Mouse (Mus musculus): Measurements from ENCODE around the gene Csrnp1. TPM values are rescaled to one million over a fixed set of nuclear protein-coding genes. Genes with fewer than 3 reads are reported as not detected.

Csrnp1 gene
- polyA plus RNA-seq, 1 experiment from 2014 or later = 3.2 TPM

- peak overlapping the region; percentile 51 to 56 for H3K27ac ChIP-seq (replicated peaks in 1 of 2; ENCODE audit: control insufficient read depth in 1 of 2, insufficient read depth in 1 of 2, low read depth in 2 of 2, low read length in 2 of 2)
- H3K9me3 ChIP-seq (ENCODE audit: control insufficient read depth, low read length) = no peaks in the 10 kb centered on the region
- 18% methylated on average over 5 of the region's 5 CpGs for WGBS
- H3K4me2 ChIP-seq (ENCODE audit: low read length) = peak overlapping the region; percentile 43
- ATAC-seq (ENCODE audit: insufficient number of reproducible peaks, insufficient read depth, low FRiP score, low read depth) = no peak
- 0 out of 2 replicates have a peak overlapping the region, but pooled peaks have one; percentile 52 for H3K9ac ChIP-seq (ENCODE audit: low read length)
- peaks cover 51 to 62% of the 10 kb centered on the region in 2 experiments for H3K4me1 ChIP-seq (ENCODE audit: control insufficient read depth in 2 of 2, insufficient read depth in 2 of 2, low read length in 2 of 2)
- H3K36me3 ChIP-seq (ENCODE audit: control insufficient read depth, insufficient read depth, low read length) = peaks cover 28% of the 10 kb centered on the region
- H3K27me3 ChIP-seq (ENCODE audit: control insufficient read depth, insufficient read depth, low read length) = no peaks in the 10 kb centered on the region
- H3K4me3 ChIP-seq (ENCODE audit: control insufficient read depth in 1 of 2, insufficient read depth in 1 of 2, low read depth in 1 of 2, low read length in 2 of 2) = no peak overlapping the region
Observed at GRCm38 (mm10) chr9:119977557-119978060, 6.8 kb downstream of the Csrnp1 start.

- Histone ChIP-seq H3K36me3 (ENCODE audit: control insufficient read depth, insufficient read depth, low read length) (peaks cover 35% of the 10 kb centered on the region), H3K9me3 (ENCODE audit: control insufficient read depth, low read length) (no peaks in the 10 kb centered on the region), H3K27me3 (ENCODE audit: control insufficient read depth, insufficient read depth, low read length) (no peaks in the 10 kb centered on the region), H3K4me2 (ENCODE audit: low read length) (peak overlapping the region; percentile 43), H3K9ac (ENCODE audit: low read length) (peak overlapping the region; percentile 52), H3K4me1 (ENCODE audit: control insufficient read depth in 2 of 2, insufficient read depth in 2 of 2, low read length in 2 of 2) (peaks cover 46 to 55% of the 10 kb centered on the region in 2 experiments), H3K27ac (replicated peaks in 1 of 2; ENCODE audit: control insufficient read depth in 1 of 2, insufficient read depth in 1 of 2, low read depth in 2 of 2, low read length in 2 of 2) (peak overlapping the region in 1 of 2 experiments; percentile 51; a peak in 2 of 4 replicates), H3K4me3 (ENCODE audit: control insufficient read depth in 1 of 2, insufficient read depth in 1 of 2, low read depth in 1 of 2, low read length in 2 of 2) (no peak overlapping the region)
- ATAC-seq (ENCODE audit: insufficient number of reproducible peaks, insufficient read depth, low FRiP score, low read depth) = no peak
- 21% methylated on average over 17 of the region's 17 CpGs for WGBS
Observed at GRCm38 (mm10) chr9:119976704-119977556, 7.5 kb downstream of the Csrnp1 start.

GRCm38 (mm10) chr9:119975286-119975685 is 9.2 kb downstream of the Csrnp1 start:
- Histone ChIP-seq H3K9me3 (ENCODE audit: control insufficient read depth, low read length) (no peaks in the 10 kb centered on the region), H3K4me3 (ENCODE audit: control insufficient read depth in 1 of 2, insufficient read depth in 1 of 2, low read depth in 1 of 2, low read length in 2 of 2) (no peak overlapping the region), H3K27me3 (ENCODE audit: control insufficient read depth, insufficient read depth, low read length) (no peaks in the 10 kb centered on the region), H3K27ac (replicated peaks in 1 of 2; ENCODE audit: control insufficient read depth in 1 of 2, insufficient read depth in 1 of 2, low read depth in 2 of 2, low read length in 2 of 2) (no peak overlapping the region), H3K4me1 (ENCODE audit: control insufficient read depth in 2 of 2, insufficient read depth in 2 of 2, low read length in 2 of 2) (peaks cover 41 to 52% of the 10 kb centered on the region in 2 experiments), H3K4me2 (ENCODE audit: low read length) (no peak overlapping the region), H3K9ac (ENCODE audit: low read length) (no peak overlapping the region), H3K36me3 (ENCODE audit: control insufficient read depth, insufficient read depth, low read length) (peaks cover 45% of the 10 kb centered on the region)
- WGBS = 97% methylated on average over 4 of the region's 4 CpGs
- ATAC-seq (ENCODE audit: insufficient number of reproducible peaks, insufficient read depth, low FRiP score, low read depth) = no peak

- no peak for ATAC-seq (ENCODE audit: insufficient number of reproducible peaks, insufficient read depth, low FRiP score, low read depth)
- Histone ChIP-seq H3K4me3 (ENCODE audit: control insufficient read depth in 1 of 2, insufficient read depth in 1 of 2, low read depth in 1 of 2, low read length in 2 of 2) (no peak overlapping the region), H3K36me3 (ENCODE audit: control insufficient read depth, insufficient read depth, low read length) (peaks cover 45% of the 10 kb centered on the region), H3K27me3 (ENCODE audit: control insufficient read depth, insufficient read depth, low read length) (no peaks in the 10 kb centered on the region), H3K27ac (replicated peaks in 1 of 2; ENCODE audit: control insufficient read depth in 1 of 2, insufficient read depth in 1 of 2, low read depth in 2 of 2, low read length in 2 of 2) (no peak overlapping the region), H3K4me2 (ENCODE audit: low read length) (no peak overlapping the region), H3K4me1 (ENCODE audit: control insufficient read depth in 2 of 2, insufficient read depth in 2 of 2, low read length in 2 of 2) (peaks cover 41 to 52% of the 10 kb centered on the region in 2 experiments), H3K9me3 (ENCODE audit: control insufficient read depth, low read length) (no peaks in the 10 kb centered on the region), H3K9ac (ENCODE audit: low read length) (no peak overlapping the region)
- WGBS = 75% methylated on average over 5 of the region's 5 CpGs
Observed at GRCm38 (mm10) chr9:119974609-119975008, 9.8 kb downstream of the Csrnp1 start.

GRCm38 (mm10) chr9:119973869-119974520 is 10.5 kb downstream of the Csrnp1 start:
- Histone ChIP-seq H3K4me2 (ENCODE audit: low read length) (no peak overlapping the region), H3K36me3 (ENCODE audit: control insufficient read depth, insufficient read depth, low read length) (peaks cover 45% of the 10 kb centered on the region), H3K9me3 (ENCODE audit: control insufficient read depth, low read length) (no peaks in the 10 kb centered on the region), H3K27me3 (ENCODE audit: control insufficient read depth, insufficient read depth, low read length) (no peaks in the 10 kb centered on the region), H3K27ac (replicated peaks in 1 of 2; ENCODE audit: control insufficient read depth in 1 of 2, insufficient read depth in 1 of 2, low read depth in 2 of 2, low read length in 2 of 2) (no peak overlapping the region), H3K4me3 (ENCODE audit: control insufficient read depth in 1 of 2, insufficient read depth in 1 of 2, low read depth in 1 of 2, low read length in 2 of 2) (no peak overlapping the region), H3K9ac (ENCODE audit: low read length) (no peak overlapping the region), H3K4me1 (ENCODE audit: control insufficient read depth in 2 of 2, insufficient read depth in 2 of 2, low read length in 2 of 2) (peaks cover 39 to 52% of the 10 kb centered on the region in 2 experiments)
- 88% methylated on average over 27 of the region's 27 CpGs for WGBS
- no peak for ATAC-seq (ENCODE audit: insufficient number of reproducible peaks, insufficient read depth, low FRiP score, low read depth)

- 93% methylated on average over 23 of the region's 23 CpGs for WGBS
- Histone ChIP-seq H3K4me1 (ENCODE audit: control insufficient read depth in 2 of 2, insufficient read depth in 2 of 2, low read length in 2 of 2) (peaks cover 32 to 47% of the 10 kb centered on the region in 2 experiments), H3K36me3 (ENCODE audit: control insufficient read depth, insufficient read depth, low read length) (peaks cover 45% of the 10 kb centered on the region), H3K27me3 (ENCODE audit: control insufficient read depth, insufficient read depth, low read length) (no peaks in the 10 kb centered on the region), H3K9me3 (ENCODE audit: control insufficient read depth, low read length) (no peaks in the 10 kb centered on the region), H3K4me2 (ENCODE audit: low read length) (no peak overlapping the region), H3K27ac (replicated peaks in 1 of 2; ENCODE audit: control insufficient read depth in 1 of 2, insufficient read depth in 1 of 2, low read depth in 2 of 2, low read length in 2 of 2) (no peak overlapping the region), H3K9ac (ENCODE audit: low read length) (no peak overlapping the region), H3K4me3 (ENCODE audit: control insufficient read depth in 1 of 2, insufficient read depth in 1 of 2, low read depth in 1 of 2, low read length in 2 of 2) (no peak overlapping the region)
- no peak for ATAC-seq (ENCODE audit: insufficient number of reproducible peaks, insufficient read depth, low FRiP score, low read depth)
Observed at GRCm38 (mm10) chr9:119973281-119973680, 11.2 kb downstream of the Csrnp1 start.

GRCm38 (mm10) chr9:119972582-119972981 is 11.9 kb downstream of the Csrnp1 start:
- ATAC-seq (ENCODE audit: insufficient number of reproducible peaks, insufficient read depth, low FRiP score, low read depth) = no peak
- Histone ChIP-seq H3K27me3 (ENCODE audit: control insufficient read depth, insufficient read depth, low read length) (no peaks in the 10 kb centered on the region), H3K9ac (ENCODE audit: low read length) (no peak overlapping the region), H3K4me3 (ENCODE audit: control insufficient read depth in 1 of 2, insufficient read depth in 1 of 2, low read depth in 1 of 2, low read length in 2 of 2) (no peak overlapping the region), H3K4me1 (ENCODE audit: control insufficient read depth in 2 of 2, insufficient read depth in 2 of 2, low read length in 2 of 2) (peaks cover 25 to 40% of the 10 kb centered on the region in 2 experiments), H3K36me3 (ENCODE audit: control insufficient read depth, insufficient read depth, low read length) (peaks cover 45% of the 10 kb centered on the region), H3K9me3 (ENCODE audit: control insufficient read depth, low read length) (no peaks in the 10 kb centered on the region), H3K4me2 (ENCODE audit: low read length) (no peak overlapping the region), H3K27ac (replicated peaks in 1 of 2; ENCODE audit: control insufficient read depth in 1 of 2, insufficient read depth in 1 of 2, low read depth in 2 of 2, low read length in 2 of 2) (no peak overlapping the region)
- WGBS = 80% methylated on average over 12 of the region's 12 CpGs

All from heart, embryonic 14.5 days (tissue).